Mouse (Mus musculus): ENCODE measurements around the gene Il17rc. TPM values are rescaled to one million over a fixed set of nuclear protein-coding genes. Genes with fewer than 3 reads are reported as not detected.

The Il17rc gene
- total and polyA plus RNA-seq, 2 experiments from 2014 or later: 5.2 to 9.0 TPM

- Histone ChIP-seq H3K4me3 (ENCODE audit: low read length) (no peak overlapping the region), H3K27ac (no peak overlapping the region), H3K4me2 (ENCODE audit: low read depth, low read length) (no peak overlapping the region), H3K4me1 (ENCODE audit: insufficient read depth, low read length) (no peaks in the 10 kb centered on the region), H3K27me3 (ENCODE audit: insufficient read depth, low read length) (no peaks in the 10 kb centered on the region), H3K36me3 (ENCODE audit: insufficient read depth, low read length) (no peaks in the 10 kb centered on the region), H3K9me3 (ENCODE audit: low read length) (no peaks in the 10 kb centered on the region), H3K9ac (replicated peaks; ENCODE audit: low read length) (no peak overlapping the region)
- TF ChIP-seq CTCF (IDR thresholded peaks at IDR 0.05; ENCODE audit: low read depth): no peak
- ATAC-seq: no peak
- DNase-seq (ENCODE audit: low spot score): no peak
- 64% methylated on average over 3 of the region's 3 CpGs for WGBS
These were observed 40.4 kb upstream of the Il17rc start for GRCm38 (mm10) chr6:113430846-113431245.

- no peak overlapping the region for H3K9ac ChIP-seq (replicated peaks; ENCODE audit: low read length)
- no peaks in the 10 kb centered on the region for H3K27me3 ChIP-seq (ENCODE audit: insufficient read depth, low read length)
- no peaks in the 10 kb centered on the region for H3K4me1 ChIP-seq (ENCODE audit: insufficient read depth, low read length)
- no peak for TF ChIP-seq CTCF (IDR thresholded peaks at IDR 0.05; ENCODE audit: low read depth)
- H3K36me3 ChIP-seq (ENCODE audit: insufficient read depth, low read length): no peaks in the 10 kb centered on the region
- no peak overlapping the region for H3K4me3 ChIP-seq (ENCODE audit: low read length)
- ATAC-seq (no peak), DNase-seq (ENCODE audit: low spot score) (no peak)
- H3K4me2 ChIP-seq (ENCODE audit: low read depth, low read length): no peak overlapping the region
- WGBS: 58% methylated on average over 3 of the region's 3 CpGs
- no peak overlapping the region for H3K27ac ChIP-seq
- no peaks in the 10 kb centered on the region for H3K9me3 ChIP-seq (ENCODE audit: low read length)
These were observed 39.4 kb upstream of the Il17rc start for GRCm38 (mm10) chr6:113431801-113432200.

- TF ChIP-seq CTCF (IDR thresholded peaks at IDR 0.05; ENCODE audit: low read depth): no peak
These were observed 37.6 kb upstream of the Il17rc start for GRCm38 (mm10) chr6:113433661-113434060.

GRCm38 (mm10) chr6:113434691-113435090 lies 36.5 kb upstream of the Il17rc start:
- H3K36me3 ChIP-seq (ENCODE audit: insufficient read depth, low read length): no peaks in the 10 kb centered on the region
- no peak for ATAC-seq
- H3K9ac ChIP-seq (replicated peaks; ENCODE audit: low read length): no peak overlapping the region
- no peaks in the 10 kb centered on the region for H3K27me3 ChIP-seq (ENCODE audit: insufficient read depth, low read length)
- DNase-seq (ENCODE audit: low spot score): no peak
- H3K9me3 ChIP-seq (ENCODE audit: low read length): no peaks in the 10 kb centered on the region
- no peak overlapping the region for H3K4me3 ChIP-seq (ENCODE audit: low read length)
- no peaks in the 10 kb centered on the region for H3K4me1 ChIP-seq (ENCODE audit: insufficient read depth, low read length)
- WGBS: 77% methylated on average over 7 of the region's 7 CpGs
- H3K4me2 ChIP-seq (ENCODE audit: low read depth, low read length): no peak overlapping the region
- no peak overlapping the region for H3K27ac ChIP-seq
- no peak for TF ChIP-seq CTCF (IDR thresholded peaks at IDR 0.05; ENCODE audit: low read depth)

More at GRCm38 (mm10) chr6:113433661-113434060, 37.6 kb upstream of the Il17rc start:
- Histone ChIP-seq H3K27me3 (ENCODE audit: insufficient read depth, low read length) (no peaks in the 10 kb centered on the region), H3K4me1 (ENCODE audit: insufficient read depth, low read length) (no peaks in the 10 kb centered on the region), H3K27ac (no peak overlapping the region), H3K4me3 (ENCODE audit: low read length) (no peak overlapping the region), H3K9ac (replicated peaks; ENCODE audit: low read length) (no peak overlapping the region), H3K9me3 (ENCODE audit: low read length) (no peaks in the 10 kb centered on the region), H3K4me2 (ENCODE audit: low read depth, low read length) (no peak overlapping the region), H3K36me3 (ENCODE audit: insufficient read depth, low read length) (no peaks in the 10 kb centered on the region)
- DNase-seq (ENCODE audit: low spot score) (no peak), ATAC-seq (no peak)
- 54% methylated on average over 3 of the region's 3 CpGs for WGBS

- H3K27ac ChIP-seq: no peak within 1 kb of the TSS
- H3K9ac ChIP-seq (replicated peaks; ENCODE audit: low read length): no peak within 1 kb of the TSS
- DNase-seq (ENCODE audit: low spot score): no peak
- H3K36me3 ChIP-seq (ENCODE audit: insufficient read depth, low read length): no peaks in the 10 kb centered on the region
- 78% methylated on average over 9 of the region's 9 CpGs for WGBS
- no peak within 1 kb of the TSS for H3K4me3 ChIP-seq (ENCODE audit: low read length)
- no peaks in the 10 kb centered on the region for H3K27me3 ChIP-seq (ENCODE audit: insufficient read depth, low read length)
- no peak for TF ChIP-seq CTCF (IDR thresholded peaks at IDR 0.05; ENCODE audit: low read depth)
- H3K4me2 ChIP-seq (ENCODE audit: low read depth, low read length): no peak within 1 kb of the TSS
- no peaks in the 10 kb centered on the region for H3K9me3 ChIP-seq (ENCODE audit: low read length)
- H3K4me1 ChIP-seq (ENCODE audit: insufficient read depth, low read length): no peaks in the 10 kb centered on the region
- no peak for ATAC-seq
These were observed 35.5 kb upstream of the Il17rc start, which contains the start of gene Cidec for GRCm38 (mm10) chr6:113435664-113436205. Gene Cidec, minus strand, starts transcription at chr6:113435760.

GRCm38 (mm10) chr6:113437135-113437534 lies 34.1 kb upstream of the Il17rc start:
- H3K9me3 ChIP-seq (ENCODE audit: low read length): no peaks in the 10 kb centered on the region
- H3K27me3 ChIP-seq (ENCODE audit: insufficient read depth, low read length): no peaks in the 10 kb centered on the region
- no peak for TF ChIP-seq CTCF (IDR thresholded peaks at IDR 0.05; ENCODE audit: low read depth)
- no peak overlapping the region for H3K4me2 ChIP-seq (ENCODE audit: low read depth, low read length)
- no peaks in the 10 kb centered on the region for H3K36me3 ChIP-seq (ENCODE audit: insufficient read depth, low read length)
- WGBS: 77% methylated on average over 12 of the region's 12 CpGs
- no peak for ATAC-seq
- no peak for DNase-seq (ENCODE audit: low spot score)
- H3K4me3 ChIP-seq (ENCODE audit: low read length): no peak overlapping the region
- H3K4me1 ChIP-seq (ENCODE audit: insufficient read depth, low read length): no peaks in the 10 kb centered on the region
- H3K9ac ChIP-seq (replicated peaks; ENCODE audit: low read length): no peak overlapping the region
- H3K27ac ChIP-seq: no peak overlapping the region

GRCm38 (mm10) chr6:113438721-113439430 lies 32.4 kb upstream of the Il17rc start:
- DNase-seq (ENCODE audit: low spot score): no peak

More at GRCm38 (mm10) chr6:113438721-113439430, 32.4 kb upstream of the Il17rc start:
- TF ChIP-seq CTCF (IDR thresholded peaks at IDR 0.05; ENCODE audit: low read depth): no peak
- Histone ChIP-seq H3K27me3 (ENCODE audit: insufficient read depth, low read length) (no peaks in the 10 kb centered on the region), H3K9me3 (ENCODE audit: low read length) (no peaks in the 10 kb centered on the region), H3K27ac (no peak overlapping the region), H3K9ac (replicated peaks; ENCODE audit: low read length) (no peak overlapping the region), H3K36me3 (ENCODE audit: insufficient read depth, low read length) (no peaks in the 10 kb centered on the region), H3K4me3 (ENCODE audit: low read length) (no peak overlapping the region), H3K4me2 (ENCODE audit: low read depth, low read length) (no peak overlapping the region), H3K4me1 (ENCODE audit: insufficient read depth, low read length) (0 out of 2 replicates have a peak, but pooled peaks cover 3% of the 10 kb centered on the region)
- WGBS: 64% methylated on average over 12 of the region's 12 CpGs
- ATAC-seq: no peak

All from hindbrain, postnatal 0 days (tissue).